Mouse (Mus musculus) forebrain, embryonic 10.5 days (tissue): Measurements from ENCODE around the gene Hus1. TPM values are rescaled to one million over a fixed set of nuclear protein-coding genes. Genes with fewer than 3 reads are reported as not detected.

ENCODE experiments used
- DNase-seq: peaks from one replicate; pipeline ENCODE4 v3.0.0-alpha.2; 2017; ENCODE audit warnings: low spot score; ENCODE audit errors: extremely low spot score
- H3K27ac ChIP-seq: fragments of 300-500 bp; sonication (generic); 2 replicates; pipeline ENCODE4 v1.5.1; 2016; ENCODE audit warnings: mild to moderate bottlenecking
- H3K27me3 ChIP-seq: fragments of 300-500 bp; sonication (generic); 2 replicates; pipeline ENCODE4 v1.6.1; 2016; ENCODE audit warnings: mild to moderate bottlenecking; ENCODE audit not compliant: poor library complexity, severe bottlenecking
- H3K36me3 ChIP-seq: fragments of 300-500 bp; sonication (generic); replicated peaks from 2 replicates; pipeline ENCODE4 v1.6.1; 2016; ENCODE audit warnings: mild to moderate bottlenecking, moderate library complexity
- H3K4me1 ChIP-seq: fragments of 300-500 bp; sonication (generic); 2 replicates; pipeline ENCODE4 v1.6.1; 2016
- H3K4me3 ChIP-seq: fragments of 300-500 bp; sonication (generic); 2 replicates; pipeline ENCODE4 v1.5.1; 2016; ENCODE audit warnings: mild to moderate bottlenecking, moderate library complexity
- H3K9me3 ChIP-seq: fragments of 300-500 bp; sonication (generic); 2 replicates; pipeline ENCODE4 v1.6.1; 2016; ENCODE audit warnings: mild to moderate bottlenecking, moderate library complexity
- WGBS: fragments of 180-500 bp; shearing (Covaris S2); methylation state at CpG from one replicate; pipeline ENCODE4 v1.1.7; 2016; 5-methylcytosine and 5-hydroxymethylcytosine counted together
- polyA plus RNA-seq: library from polyadenylated mRNA; unstranded; fragments of >200 nt; fragmentation: Nextera tagmentation; extraction: Ambion mirVana; gene quantifications from 2 replicates; pipeline ENCODE4 v1.2.1, GENCODE M21; 2016

Hus1 gene
- polyA plus RNA-seq, 1 experiment from 2014 or later: 25.2 TPM

- no peak overlapping the region for H3K4me3 ChIP-seq
- no peak for DNase-seq
- peaks cover 6% of the 10 kb centered on the region; the same call in 1 of the 2 replicates for H3K4me1 ChIP-seq
- H3K9me3 ChIP-seq: no peaks in the 10 kb centered on the region
- no peak overlapping the region for H3K27ac ChIP-seq
- no peaks in the 10 kb centered on the region for H3K27me3 ChIP-seq
- 87% methylated on average over 9 of the region's 9 CpGs for WGBS
- no peaks in the 10 kb centered on the region for H3K36me3 ChIP-seq
Measured at GRCm38 (mm10) chr11:8970509-8970908, 40.5 kb downstream of the Hus1 start.

- Histone ChIP-seq H3K9me3 (no peaks in the 10 kb centered on the region), H3K27me3 (no peaks in the 10 kb centered on the region), H3K27ac (no peak overlapping the region), H3K36me3 (no peaks in the 10 kb centered on the region), H3K4me1 (no peaks in the 10 kb centered on the region), H3K4me3 (no peak overlapping the region)
- DNase-seq: no peak
- WGBS: 96% methylated on average over 7 of the region's 7 CpGs
Measured at GRCm38 (mm10) chr11:8968094-8968493, 42.9 kb downstream of the Hus1 start.

DNA sequence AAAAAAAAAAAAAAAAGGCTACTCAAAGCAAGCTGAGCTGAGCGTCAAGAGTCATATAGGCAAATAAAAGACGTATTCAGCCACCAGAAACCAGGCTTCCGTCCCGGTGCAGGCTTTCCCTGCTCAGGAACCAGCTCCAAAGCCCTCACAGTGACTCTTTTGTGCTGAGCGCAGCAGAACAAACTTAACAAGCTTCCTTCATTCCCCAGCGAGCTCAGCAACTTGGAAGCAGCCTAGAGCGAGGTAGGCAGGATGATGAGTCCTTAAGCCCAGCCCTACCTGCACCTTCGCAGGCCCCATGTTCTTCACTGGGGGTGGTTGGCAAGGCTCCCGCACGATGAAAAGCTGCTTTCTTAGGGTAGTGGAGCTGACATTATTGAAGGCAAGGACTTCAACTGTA is 52.4 kb downstream of the Hus1 start:
- WGBS: 48% methylated on average over 10 of the region's 10 CpGs
- H3K4me3 ChIP-seq: no peak overlapping the region

GRCm38 (mm10) chr11:8958108-8958507 is 52.9 kb downstream of the Hus1 start:
- Histone ChIP-seq H3K36me3 (no peaks in the 10 kb centered on the region), H3K4me1 (0 out of 2 replicates have a peak, but pooled peaks cover 5% of the 10 kb centered on the region), H3K4me3 (no peak overlapping the region), H3K27ac (no peak overlapping the region), H3K9me3 (no peaks in the 10 kb centered on the region), H3K27me3 (no peaks in the 10 kb centered on the region)
- no peak for DNase-seq
- 68% methylated on average over 4 of the region's 4 CpGs for WGBS

More for the DNA sequence above, 52.4 kb downstream of the Hus1 start:
- no peak for DNase-seq
- Histone ChIP-seq H3K27ac (no peak overlapping the region), H3K27me3 (no peaks in the 10 kb centered on the region), H3K9me3 (no peaks in the 10 kb centered on the region), H3K36me3 (no peaks in the 10 kb centered on the region), H3K4me1 (0 out of 2 replicates have a peak, but pooled peaks cover 5% of the 10 kb centered on the region)

- Histone ChIP-seq H3K36me3 (no peaks in the 10 kb centered on the region), H3K27ac (no peak overlapping the region), H3K9me3 (no peaks in the 10 kb centered on the region), H3K4me3 (no peak overlapping the region), H3K4me1 (0 out of 2 replicates have a peak, but pooled peaks cover 5% of the 10 kb centered on the region), H3K27me3 (no peaks in the 10 kb centered on the region)
- WGBS: 63% methylated on average over 6 of the region's 6 CpGs
- DNase-seq: no peak
Measured at GRCm38 (mm10) chr11:8957023-8957422, 54.0 kb downstream of the Hus1 start.

GRCm38 (mm10) chr11:8955678-8956077 is 55.3 kb downstream of the Hus1 start:
- Histone ChIP-seq H3K36me3 (no peaks in the 10 kb centered on the region), H3K9me3 (no peaks in the 10 kb centered on the region), H3K27me3 (no peaks in the 10 kb centered on the region), H3K4me1 (0 out of 2 replicates have a peak, but pooled peaks cover 5% of the 10 kb centered on the region), H3K27ac (no peak overlapping the region), H3K4me3 (no peak overlapping the region)
- DNase-seq: no peak
- WGBS: 10% methylated on average over 1 of the region's 1 CpGs

DNA sequence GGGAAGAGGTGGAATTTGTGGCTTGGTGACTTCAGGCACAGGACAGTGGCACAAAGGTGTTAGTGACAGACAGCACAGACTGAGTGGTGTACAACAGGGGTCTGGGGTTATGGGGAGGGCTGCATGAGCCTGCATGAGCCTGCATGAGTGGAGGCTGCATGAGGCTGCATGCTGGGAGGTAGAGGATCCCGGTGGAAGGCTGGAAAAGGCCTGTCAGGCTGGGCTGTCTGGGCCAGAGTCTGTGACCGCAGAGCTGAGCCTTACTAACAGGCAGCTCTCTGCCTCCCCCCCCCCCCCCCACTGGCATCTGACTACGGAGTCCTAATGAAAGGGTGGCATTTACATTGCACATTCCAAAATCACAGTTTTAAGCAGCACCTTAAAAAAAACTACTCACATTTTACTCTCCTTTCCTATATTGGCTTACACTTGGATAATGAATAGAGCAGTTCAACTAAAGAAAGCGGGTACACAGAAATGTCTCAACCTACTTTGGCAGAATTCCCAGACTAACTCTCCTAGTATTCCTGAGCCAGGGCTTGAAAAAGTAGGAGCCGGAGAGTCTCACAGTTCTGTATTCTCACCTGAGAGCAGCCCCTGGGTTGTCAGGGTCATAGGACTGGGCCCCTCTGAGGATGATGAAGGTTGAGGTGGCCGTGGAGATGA is 61.1 kb downstream of the Hus1 start:
- no peaks in the 10 kb centered on the region for H3K27me3 ChIP-seq
- no peaks in the 10 kb centered on the region for H3K36me3 ChIP-seq
- H3K4me3 ChIP-seq: no peak overlapping the region
- 88% methylated on average over 6 of the region's 6 CpGs for WGBS
- DNase-seq: no peak
- H3K27ac ChIP-seq: no peak overlapping the region
- no peaks in the 10 kb centered on the region for H3K9me3 ChIP-seq
- H3K4me1 ChIP-seq: no peaks in the 10 kb centered on the region

- Histone ChIP-seq H3K27me3 (no peaks in the 10 kb centered on the region), H3K27ac (no peak overlapping the region), H3K36me3 (no peaks in the 10 kb centered on the region), H3K4me3 (no peak overlapping the region), H3K9me3 (no peaks in the 10 kb centered on the region), H3K4me1 (no peaks in the 10 kb centered on the region)
- 74% methylated on average over 3 of the region's 3 CpGs for WGBS
- DNase-seq: no peak
Measured at GRCm38 (mm10) chr11:8948871-8949270, 62.1 kb downstream of the Hus1 start.

DNA sequence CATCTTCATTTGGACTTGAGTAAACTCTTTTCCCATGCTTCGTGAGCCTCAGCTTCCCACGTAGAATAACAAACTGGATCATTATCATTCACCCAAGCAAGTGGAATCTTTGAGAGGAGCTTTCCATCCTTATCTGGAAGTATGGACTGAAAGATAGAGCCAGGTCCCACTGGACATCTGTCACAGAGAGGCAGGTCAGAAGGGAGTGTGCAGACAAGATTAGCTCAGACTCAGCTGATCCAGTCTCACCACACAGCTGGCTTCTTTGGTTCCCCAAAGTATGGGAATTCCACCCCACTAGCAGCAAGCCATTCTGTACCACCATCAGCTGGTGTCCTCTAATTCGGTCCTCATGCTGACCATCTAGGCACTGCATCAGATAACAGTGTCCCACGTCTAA is 66.9 kb downstream of the Hus1 start:
- no peak for DNase-seq
- Histone ChIP-seq H3K27me3 (no peaks in the 10 kb centered on the region), H3K36me3 (no peaks in the 10 kb centered on the region), H3K27ac (no peak overlapping the region), H3K4me3 (no peak overlapping the region), H3K9me3 (no peaks in the 10 kb centered on the region), H3K4me1 (no peaks in the 10 kb centered on the region)
- WGBS: 85% methylated on average over 4 of the region's 4 CpGs

Other genes with a start within 250 kb of the Hus1 start
- not detected in 2 replicates for gene Pkd1l1, start 37.9 kb downstream of the Hus1 start, polyA plus RNA-seq
- 0.48 and 0.69 TPM in 2 replicates for gene Gm11992, start 37.4 kb upstream of the Hus1 start, polyA plus RNA-seq
- gene Sun3, start 37.8 kb upstream of the Hus1 start, polyA plus RNA-seq: 0.17 TPM in 1 of 2 replicates, not detected in the other
- 4.1 and 4.9 TPM in 2 replicates for gene Upp1, start 106.9 kb upstream of the Hus1 start, polyA plus RNA-seq
- gene Abca13, start 180.8 kb upstream of the Hus1 start, polyA plus RNA-seq: 0.02 TPM in 2 replicates